Mouse (Mus musculus): ENCODE measurements around the gene Gm21983. TPM values are rescaled to one million over a fixed set of nuclear protein-coding genes. Genes with fewer than 3 reads are reported as not detected.

Gene Gm21983
- total RNA-seq, 2 experiments from 2014 or later = not detected

DNA sequence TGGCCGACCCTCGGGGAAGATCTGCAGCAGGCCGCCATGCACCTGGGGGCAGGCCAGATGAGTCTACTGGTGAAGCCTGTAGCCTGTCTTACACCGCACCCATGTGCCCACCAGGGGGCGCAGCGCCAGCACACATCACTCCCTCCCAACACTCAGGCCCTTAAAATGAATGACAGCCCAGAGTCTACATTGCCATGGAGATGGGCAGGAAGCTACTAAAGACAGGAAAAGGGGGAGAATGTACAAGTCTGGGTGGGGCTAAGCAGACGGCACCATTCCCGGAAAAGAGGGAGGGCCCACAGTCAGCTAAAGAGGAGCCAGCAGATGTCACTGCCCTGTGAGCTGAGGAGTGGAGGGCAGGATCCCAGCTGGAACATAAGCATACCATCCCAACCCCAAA, 21.0 kb downstream of the Gm21983 start:
- DNase-seq = peak; percentile 85 to 88

DNA sequence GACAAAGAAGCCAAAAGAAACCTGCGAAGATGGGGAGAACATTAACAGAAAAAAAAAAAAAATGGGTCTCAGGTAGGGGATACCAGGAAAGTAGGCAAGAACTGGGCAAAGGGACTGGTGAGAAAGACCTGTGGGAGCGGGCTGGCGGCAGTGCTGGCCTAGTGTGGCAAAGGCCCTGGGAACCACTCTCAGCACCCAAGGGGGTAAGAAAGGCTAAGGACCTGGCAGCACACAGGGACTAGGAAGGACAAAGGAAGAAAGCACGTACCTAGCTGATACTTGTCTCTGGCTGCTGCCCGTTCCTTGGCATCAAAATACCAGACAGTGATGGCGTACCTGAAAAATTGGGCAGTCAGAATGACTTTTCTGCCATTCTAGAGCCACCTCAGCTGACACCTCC, 21.6 kb downstream of the Gm21983 start:
- DNase-seq = no peak

DNA sequence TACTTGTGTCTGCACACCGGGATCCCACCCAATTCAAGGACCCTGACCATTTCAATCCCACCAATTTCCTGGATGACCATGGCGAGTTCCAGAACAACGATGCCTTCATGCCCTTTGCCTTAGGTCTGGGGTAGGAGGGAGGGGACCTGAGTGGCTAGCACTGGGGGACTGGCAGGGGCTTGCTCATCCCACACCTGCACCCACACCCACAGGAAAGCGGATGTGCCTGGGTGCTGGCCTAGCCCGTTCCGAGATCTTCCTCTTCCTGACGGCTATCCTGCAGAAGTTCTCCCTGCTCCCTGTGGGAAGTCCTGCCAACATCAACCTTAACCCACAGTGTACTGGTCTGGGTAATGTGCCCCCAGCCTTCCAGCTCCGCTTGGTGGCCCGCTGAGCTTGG, 22.7 kb downstream of the Gm21983 start:
- no peak for DNase-seq

DNA sequence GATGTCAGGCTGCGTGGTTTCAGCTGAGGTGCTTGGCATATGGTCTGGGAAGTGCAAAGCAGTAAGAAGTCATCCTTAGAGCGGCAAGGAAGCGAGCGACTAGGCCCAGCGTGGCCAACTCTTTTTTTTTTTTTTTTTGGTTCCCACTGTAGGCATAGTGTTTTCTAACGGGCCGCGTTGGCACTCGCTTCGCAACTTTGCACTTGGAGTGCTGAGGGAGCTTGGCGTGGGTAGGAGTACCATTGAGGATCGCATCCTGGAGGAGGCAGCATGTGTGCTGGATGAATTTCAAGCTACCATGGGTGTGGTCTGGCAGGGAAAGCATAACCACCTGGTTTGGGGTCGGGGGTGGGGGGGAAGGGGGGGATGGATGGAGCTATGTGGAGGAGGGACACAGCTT, 24.9 kb downstream of the Gm21983 start:
- DNase-seq = no peak

DNA sequence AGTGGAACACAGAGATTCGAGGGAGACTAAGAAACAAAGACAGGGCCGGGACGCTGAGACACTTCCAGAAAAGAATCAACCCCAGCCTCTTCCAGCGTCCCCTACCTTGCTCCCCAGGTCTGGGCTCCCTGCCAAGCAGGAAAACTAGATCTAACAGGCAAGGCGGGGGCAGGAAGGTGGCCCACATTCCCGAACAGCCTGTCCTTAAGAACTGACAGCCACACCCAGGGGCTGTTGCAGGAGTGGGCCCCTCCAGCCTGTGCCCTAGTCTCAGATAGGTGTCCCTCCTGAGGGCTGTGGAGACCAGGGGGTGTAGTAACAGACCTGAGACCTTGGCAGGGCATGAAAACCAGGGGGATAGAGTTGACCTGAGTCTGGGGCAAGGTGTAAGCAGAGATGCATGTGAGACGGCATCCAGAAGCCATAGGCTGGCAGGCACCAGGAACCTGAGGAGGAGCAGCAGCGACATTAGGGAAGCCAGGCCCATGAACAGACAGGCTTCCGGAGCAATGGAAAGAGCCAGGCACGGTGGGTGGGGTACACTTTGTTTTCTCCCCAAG, 27.6 kb downstream of the Gm21983 start, which contains the start of gene Cyp2t4:
TSS of gene Cyp2t4 (plus strand) at position 510 of the 560 bp plus-strand sequence.
- DNase-seq = no peak

DNA sequence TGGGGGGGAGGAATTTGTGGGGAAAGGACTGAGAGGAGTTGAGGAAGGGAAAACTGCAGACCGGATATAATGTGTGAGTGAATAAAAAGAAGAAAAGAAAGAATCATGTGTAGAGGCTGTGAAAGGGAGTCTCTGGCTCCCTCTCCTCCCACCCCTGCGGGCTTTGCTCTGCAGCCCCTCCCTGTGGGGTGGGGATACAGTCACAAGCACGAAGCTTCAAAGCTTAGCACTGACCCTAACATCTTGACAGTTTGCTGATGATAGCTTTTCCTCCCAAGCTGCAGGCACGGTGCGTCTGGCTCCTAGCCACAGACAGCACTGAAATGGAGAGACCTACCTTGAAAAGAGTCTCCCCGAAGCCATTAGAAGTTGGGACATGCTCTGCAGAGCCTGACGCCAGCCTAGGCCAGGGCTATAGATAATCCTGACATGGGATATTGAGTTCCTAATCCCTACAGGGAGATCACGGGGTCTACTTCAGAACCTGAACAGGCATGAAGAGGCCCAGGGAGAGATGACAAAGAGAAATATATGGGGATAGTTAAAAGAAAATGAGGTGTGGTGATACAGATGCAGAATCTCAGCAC, 44.4 kb downstream of the Gm21983 start:
- DNase-seq = no peak

DNA sequence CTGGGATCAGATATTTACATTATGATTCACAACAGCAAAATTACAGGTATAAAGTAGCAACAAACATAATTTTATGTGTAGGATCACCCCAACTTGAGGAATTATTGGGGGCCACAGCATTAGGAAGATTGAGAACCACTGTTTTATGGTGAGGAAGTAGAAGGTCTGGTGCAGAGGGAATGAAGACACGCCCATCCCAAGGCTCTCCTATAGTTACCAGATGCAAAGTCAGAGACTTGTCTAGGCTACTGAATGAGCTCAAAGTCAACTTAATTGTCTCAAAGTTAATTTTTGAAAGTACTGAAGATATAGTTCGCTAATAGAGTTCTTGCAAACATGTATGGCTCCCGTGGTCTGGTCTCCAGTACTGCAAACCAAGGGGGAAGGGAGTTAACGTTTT, 47.1 kb downstream of the Gm21983 start:
- no peak for DNase-seq

DNA sequence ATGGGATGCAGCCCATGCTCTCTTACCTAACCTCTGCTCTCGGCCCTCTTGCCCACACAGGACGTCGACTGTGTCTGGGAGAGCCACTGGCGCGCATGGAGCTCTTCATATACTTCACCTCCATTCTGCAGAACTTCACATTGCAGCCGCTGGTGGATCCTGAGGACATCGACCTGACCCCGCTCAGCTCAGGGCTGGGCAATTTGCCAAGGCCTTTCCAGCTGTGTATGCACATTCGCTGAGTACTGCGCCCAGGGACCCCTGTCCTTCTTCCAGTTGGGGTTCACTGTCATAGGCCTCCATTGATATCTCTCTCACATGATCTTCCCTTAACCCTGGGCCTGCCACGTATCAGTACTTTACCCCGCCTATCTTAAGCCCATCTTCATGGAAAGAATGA, 47.7 kb downstream of the Gm21983 start:
- no peak for DNase-seq

DNA sequence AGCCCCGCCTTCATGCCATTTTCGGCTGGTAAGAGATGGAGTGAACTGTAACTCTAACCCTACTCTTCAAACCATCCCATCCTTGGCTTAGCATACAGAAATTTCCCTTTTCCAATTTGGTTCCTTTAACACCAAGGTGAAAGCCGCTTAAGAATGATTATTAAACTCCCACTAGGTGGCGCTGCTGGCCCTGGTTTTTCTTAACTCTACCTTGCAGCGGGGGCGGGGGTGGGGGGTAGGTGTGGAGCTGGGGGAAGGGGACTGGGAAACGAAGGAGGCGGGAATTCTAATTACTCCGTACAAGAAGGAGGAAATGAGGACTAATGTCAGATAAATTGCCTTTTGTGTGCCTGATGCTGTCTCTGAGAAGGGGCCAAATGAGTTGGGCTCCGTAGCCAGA, 48.3 kb downstream of the Gm21983 start:
- DNase-seq = peak; percentile 24 to 26

DNA sequence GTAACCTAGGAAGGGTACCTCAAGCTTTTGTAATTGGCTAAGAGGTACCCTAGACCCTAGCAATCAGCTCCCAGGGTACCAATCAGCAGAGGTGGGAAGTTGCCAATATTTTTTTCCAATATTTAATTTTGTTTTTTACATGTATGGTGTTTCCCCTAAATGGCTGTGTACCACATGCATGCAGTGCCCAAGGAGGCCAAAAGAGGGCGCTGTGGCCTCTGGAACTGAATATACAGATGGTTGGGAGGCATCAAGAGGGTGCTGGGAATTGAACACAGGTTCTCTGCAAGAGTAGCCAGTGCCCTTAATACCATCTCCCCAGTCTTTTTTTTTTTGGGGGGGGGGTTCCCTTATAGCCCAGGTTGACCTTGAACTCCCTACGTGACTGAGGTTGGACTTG, 49.5 kb downstream of the Gm21983 start:
- DNase-seq = no peak

DNA sequence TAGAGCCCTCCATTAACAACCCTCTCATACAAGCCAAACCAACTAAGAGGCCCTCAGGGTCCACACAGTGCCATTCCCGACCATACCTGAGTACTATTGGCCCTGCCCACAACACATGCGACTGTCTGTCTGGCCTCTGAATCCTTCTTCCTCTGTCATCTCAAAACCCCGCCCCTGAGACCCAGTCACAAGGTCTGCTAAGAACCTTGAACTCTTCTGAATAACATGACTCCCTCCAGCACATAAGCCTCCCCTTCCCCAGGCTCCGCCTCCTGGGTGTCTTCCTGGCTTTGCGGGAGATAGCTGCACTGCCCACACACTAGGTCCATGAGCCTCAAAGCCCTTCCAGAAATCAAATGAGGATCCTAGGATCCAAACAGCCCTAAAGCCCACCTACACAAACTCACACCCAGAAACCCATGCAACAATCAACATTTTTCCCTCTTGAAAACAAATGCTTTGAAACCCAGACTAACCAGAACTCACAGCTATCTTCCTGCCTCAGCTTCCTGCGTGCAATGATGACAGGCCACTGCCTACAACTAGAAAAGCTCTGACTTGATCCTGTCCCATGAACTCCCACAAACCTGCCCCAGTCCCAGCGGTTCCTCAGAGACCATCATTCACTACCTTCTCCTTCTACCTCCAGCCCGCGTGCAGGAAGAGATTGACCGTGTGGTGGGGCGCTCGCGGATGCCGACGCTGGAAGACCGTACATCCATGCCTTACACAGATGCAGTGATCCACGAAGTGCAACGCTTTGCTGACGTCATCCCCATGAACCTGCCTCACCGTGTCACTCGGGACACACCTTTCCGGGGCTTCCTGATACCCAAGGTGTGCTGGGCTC, 50.1 kb downstream of the Gm21983 start:
- DNase-seq = no peak

DNA sequence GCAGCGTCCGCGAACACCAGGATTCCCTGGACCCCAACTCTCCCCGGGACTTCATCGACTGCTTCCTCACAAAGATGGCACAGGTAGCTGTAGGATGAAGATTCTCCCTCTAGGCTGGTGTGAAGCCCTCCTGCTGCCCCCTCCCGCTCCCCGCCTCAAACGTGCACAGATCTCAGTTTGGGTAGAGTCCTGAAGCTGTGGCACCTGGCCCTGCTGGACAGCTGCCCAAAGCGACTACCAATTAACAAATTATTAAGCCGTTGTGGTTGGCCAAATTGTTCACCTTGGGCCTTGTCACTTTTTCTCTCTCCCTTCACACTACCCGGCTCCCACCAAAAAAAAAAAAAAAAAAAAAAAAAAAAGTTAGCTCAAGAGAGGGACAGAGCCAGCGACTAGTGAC, 51.1 kb downstream of the Gm21983 start:
- DNase-seq = no peak

DNA sequence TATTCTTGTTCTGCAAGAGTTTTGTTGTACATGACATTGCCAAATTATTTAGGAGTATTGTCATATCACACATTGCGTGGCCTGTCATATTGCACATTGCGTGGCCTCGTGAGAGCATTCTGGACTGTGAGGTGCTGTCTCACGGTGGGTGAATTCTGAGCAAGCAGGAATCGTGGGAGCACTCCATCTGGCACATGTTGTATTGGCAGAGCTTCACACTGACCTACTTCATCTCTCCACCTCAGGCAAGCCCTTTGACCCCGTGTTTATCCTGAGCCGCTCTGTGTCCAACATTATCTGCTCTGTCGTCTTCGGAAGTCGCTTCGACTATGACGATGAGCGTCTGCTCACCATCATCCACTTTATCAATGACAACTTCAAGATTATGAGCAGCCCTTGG, 51.9 kb downstream of the Gm21983 start:
- DNase-seq = no peak

DNA sequence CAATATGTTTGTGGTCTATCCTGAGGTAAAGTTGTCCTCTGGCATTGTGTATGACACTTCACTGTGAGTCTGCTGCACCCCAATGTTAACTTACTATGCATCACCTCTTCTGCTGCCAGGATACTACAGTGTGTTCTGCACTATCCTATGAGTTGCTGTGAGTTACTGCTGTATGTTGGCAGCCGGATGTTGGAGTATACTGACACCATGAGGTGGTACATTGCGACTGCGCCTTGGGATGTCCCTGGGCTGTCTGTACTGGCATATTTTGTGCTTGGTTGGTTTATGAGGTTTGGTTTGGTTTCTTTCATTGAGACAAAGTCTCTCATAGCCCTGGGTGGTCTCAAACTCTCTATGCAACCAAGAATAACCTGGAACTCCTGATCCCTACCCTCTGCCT, 52.7 kb downstream of the Gm21983 start:
- peak; percentile 15 to 29 for DNase-seq

DNA sequence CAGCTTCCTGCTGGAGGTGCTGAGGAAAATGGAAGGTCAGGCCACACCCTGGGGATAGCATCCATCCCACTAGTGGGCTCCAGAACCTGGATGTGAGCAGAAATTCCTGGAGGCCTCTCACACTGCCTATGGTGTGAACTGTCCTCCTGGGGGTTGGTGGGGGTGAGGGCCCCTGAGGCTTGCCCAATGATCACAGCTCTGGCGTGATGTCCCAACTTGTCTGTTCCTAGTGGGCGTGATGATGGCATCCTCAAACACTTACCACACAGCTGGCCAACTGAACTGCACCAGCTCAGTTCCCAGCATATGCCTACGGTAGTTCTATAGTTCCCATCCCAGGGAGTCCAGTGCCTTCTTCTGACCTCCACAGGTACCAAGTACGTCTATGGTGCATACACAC, 55.9 kb downstream of the Gm21983 start:
- DNase-seq = no peak

DNA sequence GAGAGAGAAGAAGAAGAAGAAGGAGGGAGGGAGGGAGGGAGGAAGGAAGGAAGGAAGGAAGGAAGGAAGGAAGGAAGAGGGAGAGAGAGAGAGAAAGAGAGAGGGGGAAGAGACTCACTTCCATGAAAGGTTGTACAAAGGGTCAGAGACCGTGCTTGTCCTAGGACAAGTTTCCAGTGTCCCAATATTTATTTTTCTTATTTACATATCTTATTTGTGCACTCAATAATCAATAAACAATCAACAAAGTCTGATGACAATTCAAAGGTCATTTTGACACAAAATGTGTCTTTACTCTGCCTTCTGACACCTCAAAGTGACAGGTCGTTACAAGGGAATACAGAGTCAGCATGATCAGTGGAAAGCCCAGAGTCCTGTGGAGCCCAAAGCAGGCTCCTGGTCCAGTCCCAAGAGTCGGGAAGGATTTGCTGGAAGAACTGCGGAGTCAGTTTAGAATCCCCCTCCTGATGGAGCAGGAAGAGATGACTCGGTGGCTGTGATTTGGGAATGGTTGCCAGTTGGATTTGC, 56.5 kb downstream of the Gm21983 start:
- DNase-seq = no peak

DNA sequence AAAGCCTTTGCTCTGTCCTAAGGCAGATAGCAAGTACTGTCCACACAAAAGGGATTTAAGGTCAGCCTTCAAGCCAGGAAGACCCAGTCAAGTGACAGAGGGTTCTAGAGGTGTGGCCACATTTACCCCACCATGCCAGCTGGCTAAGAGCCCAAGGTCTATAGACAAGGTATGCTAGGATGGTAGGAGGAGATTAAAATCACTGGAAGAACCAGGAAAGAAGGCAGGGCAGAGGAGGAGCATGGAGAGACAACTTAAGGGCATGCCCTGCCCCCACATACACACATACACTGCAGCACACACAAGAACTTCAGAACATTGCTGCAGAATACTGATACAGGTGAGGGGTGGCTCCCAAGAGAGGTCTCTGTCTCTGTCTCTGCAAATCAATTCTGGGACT, 61.2 kb downstream of the Gm21983 start, which contains the start of gene Cyp2f2:
TSS of gene Cyp2f2 (plus strand) at position 234 of the 400 bp plus-strand sequence.
- no peak for DNase-seq

Small RNA genes within 50 kb of the gene (microRNA-seq; reads per million reads assigned to microRNA genes)
- 0 reads per million in 2 experiments for gene Mir1191
- gene Mir3101 = 0 to 0.85 reads per million in 2 experiments

Other genes starting within 250 kb of the Gm21983 start
- not detected for gene Cyp2a22, start 241.7 kb downstream of the Gm21983 start, total RNA-seq (2021)
- gene Cyp2a12, start 152.0 kb downstream of the Gm21983 start, total RNA-seq (2021) = not detected
- under 1 TPM in 1 of 2 experiments, not detected in 1; 0.17 TPM for gene Cyp2f2, start 61.2 kb downstream of the Gm21983 start, total RNA-seq (2021)
- not detected for gene Cyp2t4, start 27.4 kb downstream of the Gm21983 start, total RNA-seq (2021)
- 100 to 1,000 TPM; 102 to 108 TPM for gene Egln2, start 14.3 kb downstream of the Gm21983 start, total RNA-seq (2021)
- 10 to 100 TPM; 93.5 to 98.7 TPM for gene Rab4b, start 2.2 kb downstream of the Gm21983 start, total RNA-seq (2021)
- gene Mia, start 71 bp upstream of the Gm21983 start, total RNA-seq (2021) = 1 to 10 TPM; 1.8 to 2.0 TPM
- gene BC024978, start 14.7 kb upstream of the Gm21983 start, total RNA-seq (2021) = 10 to 100 TPM; 20.4 to 25.4 TPM
- gene Snrpa, start 15.2 kb upstream of the Gm21983 start, total RNA-seq (2021) = 10 to 100 TPM; 84.2 to 96.0 TPM
- 10 to 100 TPM in 1 of 2 experiments, 1 to 10 TPM in 1; 9.3 to 10.1 TPM for gene Itpkc, start 47.6 kb upstream of the Gm21983 start, total RNA-seq (2021)
- gene Coq8b, start 51.9 kb upstream of the Gm21983 start, total RNA-seq (2021) = 10 to 100 TPM; 33.9 to 36.2 TPM
- 100 to 1,000 TPM; 137 to 144 TPM for gene Numbl, start 77.3 kb upstream of the Gm21983 start, total RNA-seq (2021)
- 10 to 100 TPM; 52.8 to 59.6 TPM for gene Ltbp4, start 156.6 kb upstream of the Gm21983 start, total RNA-seq (2021)
- 10 to 100 TPM; 36.2 to 37.3 TPM for gene Shkbp1, start 174.9 kb upstream of the Gm21983 start, total RNA-seq (2021)
- not detected for gene Gm20479, start 176.3 kb upstream of the Gm21983 start, total RNA-seq (2021)

Measured in layer of hippocampus, postnatal 36 days (tissue).